Mouse (Mus musculus) neural tube, embryonic 10.5 days (tissue): ENCODE data around the gene Pik3ca.

Source experiments
- DNase-seq: peaks from one replicate; pipeline ENCODE4 v3.0.0-alpha.2; 2017; ENCODE audit warnings: low spot score; ENCODE audit errors: extremely low spot score

The Pik3ca gene

DNA sequence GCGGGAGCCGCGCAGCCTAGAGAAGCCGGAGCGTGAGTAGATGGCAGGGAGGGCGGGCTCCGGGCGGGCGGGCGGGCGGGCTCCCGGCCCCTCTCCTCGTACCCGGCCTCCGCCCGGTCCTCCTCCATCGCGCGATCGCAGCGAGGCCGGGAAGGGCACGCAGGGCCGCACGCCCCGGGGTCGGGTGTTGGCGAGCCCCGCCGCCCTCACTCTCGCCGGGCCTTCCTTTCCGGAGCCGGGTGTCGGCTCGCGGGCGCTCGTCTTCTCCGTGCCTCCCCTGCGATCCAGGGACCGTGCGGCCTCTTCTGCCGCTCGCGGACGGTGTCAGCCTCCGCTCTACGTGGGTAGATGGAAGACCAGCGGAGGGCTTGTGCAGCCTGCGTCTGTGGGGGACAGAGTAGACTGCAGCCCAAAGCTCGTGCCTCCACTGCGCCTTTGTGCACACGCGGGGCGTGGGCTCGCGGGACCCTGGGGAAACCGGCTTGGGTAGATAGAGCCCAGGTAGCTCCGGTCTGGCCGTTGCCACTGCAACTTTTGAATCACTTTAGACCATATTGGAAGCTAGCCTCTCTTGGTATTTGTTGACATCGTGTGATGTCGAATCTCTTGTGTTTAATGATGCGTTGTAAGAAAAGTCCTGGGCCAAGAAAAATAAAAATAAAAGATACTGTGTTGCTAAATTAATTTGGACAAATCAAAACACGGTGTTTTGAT is at the start of gene Pik3ca:
Pik3ca (plus strand) TSS at position 211 of the 714 bp plus-strand sequence.
- peak; percentile 74 for DNase-seq

DNA sequence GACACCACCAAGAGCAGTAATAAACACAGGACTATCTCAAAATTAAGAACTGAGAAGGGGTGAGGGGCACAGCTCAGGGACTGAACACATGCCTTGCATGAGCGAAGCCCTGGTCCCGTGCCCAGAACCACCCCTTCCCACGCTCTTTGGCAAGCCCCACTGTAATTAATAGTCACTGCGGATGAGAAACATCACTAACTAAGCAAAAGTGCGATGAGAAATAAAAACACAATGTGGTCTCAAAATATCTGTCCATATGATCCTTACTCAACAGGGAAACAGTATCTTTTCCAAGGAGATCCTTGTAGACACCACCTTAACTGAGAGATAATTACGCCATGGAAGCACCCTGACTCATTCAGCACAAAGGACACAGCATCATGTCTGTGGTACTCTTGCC is 49.6 kb upstream of the Pik3ca start:
- no peak for DNase-seq

DNA sequence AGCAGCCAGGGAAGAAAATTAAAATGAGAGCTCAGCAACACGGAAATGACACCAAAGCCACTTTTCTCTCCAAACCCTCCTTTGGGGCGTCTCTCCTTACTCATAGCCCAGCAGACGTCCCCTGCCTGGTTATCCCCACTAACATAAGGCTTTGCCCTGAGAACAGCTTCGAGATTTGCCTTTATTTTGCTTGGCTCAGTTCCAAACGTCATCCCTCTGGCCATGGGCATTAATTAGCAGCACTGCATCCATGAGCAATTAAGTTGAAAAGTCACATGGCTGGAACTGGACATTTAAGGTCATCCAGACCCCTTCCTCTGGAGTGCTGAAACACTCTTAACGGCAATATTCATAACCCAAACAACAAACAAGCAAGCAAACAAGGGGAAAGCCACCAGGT is 36.2 kb upstream of the Pik3ca start:
- DNase-seq, result no peak

DNA sequence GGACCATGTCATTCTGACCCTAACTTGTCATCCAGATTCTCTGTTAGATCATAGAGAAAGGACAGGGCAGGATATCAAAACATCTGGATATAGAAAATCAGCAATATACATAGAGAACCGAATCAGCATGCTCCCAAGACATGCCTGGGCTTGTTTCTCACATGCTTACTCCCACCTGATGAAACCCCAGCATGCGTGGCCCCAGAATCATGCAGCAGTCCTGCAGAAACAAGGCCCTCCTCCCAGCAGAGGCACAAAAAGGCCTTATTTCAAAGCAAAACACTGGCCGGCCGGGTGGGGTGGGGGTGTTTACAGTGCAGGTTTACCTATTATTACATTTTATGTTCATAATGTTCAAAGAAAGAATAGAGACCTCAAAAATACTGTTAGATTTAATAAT is 33.3 kb upstream of the Pik3ca start:
- DNase-seq, result no peak

DNA sequence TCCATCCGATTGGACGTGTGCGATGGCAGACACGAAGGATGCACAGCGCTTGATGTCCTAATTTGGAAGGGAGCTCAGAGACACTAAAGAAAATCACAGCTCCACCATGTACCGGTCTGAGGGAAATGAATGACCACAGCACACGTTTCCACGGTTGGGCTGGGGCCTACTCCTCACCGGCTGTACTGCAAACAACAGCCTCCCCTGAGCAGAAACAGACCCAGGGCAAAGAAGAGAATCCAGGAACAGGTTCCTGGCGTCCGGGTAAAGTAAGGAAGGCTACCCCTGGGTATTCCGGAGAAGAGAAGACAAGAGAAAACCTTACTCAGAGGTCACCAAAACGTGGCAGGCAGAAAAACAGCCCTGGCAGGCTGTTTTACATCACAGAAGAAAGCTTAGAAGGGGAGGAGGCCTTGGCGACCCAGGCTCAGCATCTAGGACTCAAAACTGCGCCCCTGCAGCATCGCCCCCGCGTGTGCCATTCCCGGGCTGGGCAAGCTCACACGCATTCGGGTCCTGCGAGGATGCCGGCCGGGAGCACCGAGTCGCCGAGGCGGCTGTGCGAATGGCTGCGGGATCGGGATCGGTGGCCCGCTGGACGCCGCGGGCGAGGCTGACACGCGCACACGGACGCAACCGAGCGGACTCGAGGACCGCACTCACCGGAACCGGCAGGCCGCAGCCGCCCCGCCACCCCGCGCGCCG is 32.5 kb upstream of the Pik3ca start:
- DNase-seq, result peak; percentile 79

DNA sequence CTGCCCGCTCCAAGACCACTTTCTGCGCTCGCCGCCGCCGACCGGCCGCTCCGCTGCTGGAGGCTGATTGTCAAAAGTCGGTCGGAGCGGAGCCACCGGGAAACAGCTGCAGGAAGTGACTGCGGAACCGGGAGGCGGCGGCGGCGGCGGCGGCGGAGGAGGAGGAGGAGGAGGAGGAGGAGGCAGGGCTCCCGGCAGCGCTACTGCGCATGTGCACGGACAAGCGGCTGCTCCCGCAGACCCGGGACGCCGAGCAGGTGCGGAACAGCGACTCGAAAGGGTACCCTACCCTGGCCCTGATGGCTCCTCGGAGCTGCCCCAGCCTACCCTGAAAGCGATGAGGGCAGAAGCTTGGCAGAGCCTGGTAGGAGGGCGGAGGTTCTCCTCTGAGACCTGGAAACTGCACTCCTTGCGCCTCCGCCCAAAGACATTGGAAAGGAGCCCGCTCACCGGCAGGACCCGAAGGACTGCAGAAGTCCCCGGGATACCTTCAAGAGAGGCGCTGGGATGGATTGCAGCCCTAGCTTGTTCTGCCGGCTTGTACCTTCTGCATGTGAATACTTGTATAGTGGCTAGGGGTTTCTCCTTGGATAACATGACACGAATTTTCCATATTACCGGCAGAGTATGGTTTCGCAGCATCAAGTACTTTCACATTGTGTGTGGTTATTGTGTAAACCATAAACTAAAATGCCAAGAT is 31.8 kb upstream of the Pik3ca start, which contains the start of gene Zmat3:
Zmat3 (minus strand) TSS at position 469 of the 700 bp plus-strand sequence.
- peak; percentile 86 for DNase-seq

DNA sequence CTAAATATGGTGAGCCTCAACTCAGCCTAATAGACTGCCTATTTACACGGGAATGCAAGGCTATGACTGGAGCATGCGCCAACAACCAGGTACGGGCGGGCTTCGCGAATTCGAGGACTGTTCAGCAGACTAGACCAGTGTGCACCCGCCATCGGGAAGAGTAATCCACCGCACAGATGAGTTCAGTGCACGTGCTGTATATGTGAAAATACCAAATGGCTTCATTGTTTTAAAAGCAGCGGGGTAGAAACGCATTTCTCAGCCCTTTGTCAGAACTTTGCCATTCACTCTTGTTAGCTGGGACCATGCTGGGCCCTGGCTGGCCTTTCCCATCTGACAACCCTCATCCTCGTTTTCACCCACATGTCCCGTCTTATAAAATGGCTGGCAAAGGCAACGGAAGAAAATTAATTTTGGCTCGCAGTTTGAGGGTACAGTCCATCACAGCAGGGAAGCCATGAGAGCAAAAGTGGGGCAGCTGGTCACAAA is 31.2 kb upstream of the Pik3ca start:
- DNase-seq, result peak; percentile 22

DNA sequence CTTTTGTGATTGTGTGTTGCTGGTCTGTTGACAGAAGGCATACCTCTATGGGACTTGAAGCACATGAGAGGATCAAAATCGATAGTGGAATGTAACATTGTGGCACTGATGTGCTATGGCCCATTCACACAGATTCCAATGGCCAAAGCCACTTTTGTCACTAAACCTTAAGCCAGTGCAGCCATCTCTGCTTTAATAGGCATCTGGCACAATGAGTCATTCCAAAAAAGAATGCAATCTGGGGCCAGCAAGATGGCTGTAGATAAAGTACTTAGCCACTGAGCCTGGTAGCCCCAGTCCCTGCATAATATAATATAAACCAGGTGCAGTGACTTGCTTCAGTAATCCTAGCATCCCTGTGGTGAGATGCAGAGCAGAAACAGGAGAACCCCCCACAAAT is 30.0 kb upstream of the Pik3ca start:
- DNase-seq, result no peak

DNA sequence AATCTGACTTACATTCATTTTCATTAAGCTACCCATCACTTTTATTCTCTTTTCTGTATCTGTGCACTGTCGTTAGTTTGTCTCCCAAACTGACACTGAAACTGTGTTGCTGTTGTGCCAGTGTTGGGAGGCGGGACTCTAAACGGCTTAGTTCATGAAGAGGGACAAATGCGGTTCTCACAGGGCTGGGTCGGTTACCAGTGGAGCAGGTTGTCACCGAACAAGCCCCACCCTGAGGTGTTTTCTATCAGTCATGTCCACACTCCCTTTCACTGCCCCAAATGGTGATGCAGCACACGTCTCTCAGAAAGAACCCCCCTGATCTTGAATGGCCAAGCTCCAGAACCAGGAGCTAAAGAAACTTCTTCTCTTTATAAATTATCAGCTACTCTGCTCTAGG is 25.5 kb upstream of the Pik3ca start:
- no peak for DNase-seq

DNA sequence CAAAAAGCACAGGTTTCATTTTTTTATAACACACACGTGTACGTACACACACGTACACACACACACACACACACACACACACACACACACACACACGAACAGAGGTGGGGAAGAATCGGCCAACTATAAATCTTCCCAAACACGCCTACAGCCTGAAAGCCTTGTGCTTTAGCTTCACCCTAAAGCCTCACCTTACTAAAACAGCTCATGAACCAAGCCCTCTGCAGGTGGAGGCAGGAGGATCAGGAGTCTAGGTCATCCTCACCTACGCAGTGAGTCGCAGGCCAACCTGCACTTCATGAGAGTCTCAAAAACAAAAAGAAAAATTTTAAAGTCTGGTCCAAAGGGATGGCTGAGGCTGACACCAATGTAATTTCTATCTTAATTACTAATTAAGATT is 25.0 kb upstream of the Pik3ca start:
- no peak for DNase-seq

DNA sequence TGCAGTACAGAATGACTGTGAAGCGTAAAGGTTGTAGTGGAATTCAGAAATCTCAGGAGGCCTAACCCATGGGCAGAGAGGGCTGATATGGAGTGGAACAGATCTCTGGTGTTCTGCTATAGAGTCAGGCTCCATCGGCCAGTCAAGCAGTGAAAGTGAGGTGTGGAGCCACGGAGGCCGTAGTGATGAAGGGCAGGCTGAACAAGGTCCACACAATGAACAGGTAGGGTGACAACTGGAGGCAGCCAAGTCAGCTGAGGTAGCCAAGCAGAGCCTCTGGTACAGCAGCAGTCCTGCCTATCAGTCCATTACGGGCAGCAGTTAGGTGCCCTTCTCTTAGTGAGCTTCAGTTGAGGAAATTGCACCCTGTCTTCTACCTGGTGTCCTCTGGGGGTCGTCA is 24.2 kb upstream of the Pik3ca start:
- DNase-seq, result no peak

DNA sequence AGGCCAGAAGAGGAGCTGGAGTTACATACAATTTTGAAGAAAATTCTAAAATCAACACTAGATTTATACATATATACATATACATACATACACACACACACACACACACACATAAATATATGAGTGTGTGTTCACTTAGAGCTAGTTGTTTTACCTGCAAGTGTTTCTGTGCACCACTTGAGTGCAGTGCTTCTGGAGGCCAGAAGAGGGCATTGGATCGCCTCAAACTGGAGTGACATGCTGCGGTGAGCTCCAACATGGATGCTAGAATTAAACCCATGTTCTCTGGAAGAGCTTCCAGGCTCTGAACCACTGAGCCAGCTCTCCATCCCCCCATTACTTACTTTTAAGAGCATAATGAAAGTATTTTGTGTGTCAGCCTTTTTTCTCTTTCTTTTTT is 17.6 kb upstream of the Pik3ca start:
- DNase-seq, result no peak

DNA sequence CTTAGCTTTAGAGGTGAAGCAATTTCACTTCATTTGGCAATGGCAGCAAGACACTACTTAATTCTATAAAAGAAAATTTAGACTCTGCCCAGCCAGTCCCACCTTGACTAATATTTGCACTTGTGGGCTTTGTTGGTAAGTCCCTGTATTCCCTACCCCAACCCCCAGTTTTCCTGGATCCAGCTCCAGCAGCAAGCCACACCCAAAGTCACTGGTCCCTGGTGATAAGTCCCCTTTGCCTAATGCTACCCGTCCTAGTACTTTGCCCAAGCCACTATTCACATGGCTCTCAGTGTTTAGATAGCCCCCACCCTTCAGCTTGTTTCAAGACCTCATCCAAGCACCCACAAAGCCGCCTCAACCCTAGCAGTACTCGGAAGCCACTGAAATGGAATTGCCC is 15.9 kb upstream of the Pik3ca start:
- DNase-seq, result no peak

DNA sequence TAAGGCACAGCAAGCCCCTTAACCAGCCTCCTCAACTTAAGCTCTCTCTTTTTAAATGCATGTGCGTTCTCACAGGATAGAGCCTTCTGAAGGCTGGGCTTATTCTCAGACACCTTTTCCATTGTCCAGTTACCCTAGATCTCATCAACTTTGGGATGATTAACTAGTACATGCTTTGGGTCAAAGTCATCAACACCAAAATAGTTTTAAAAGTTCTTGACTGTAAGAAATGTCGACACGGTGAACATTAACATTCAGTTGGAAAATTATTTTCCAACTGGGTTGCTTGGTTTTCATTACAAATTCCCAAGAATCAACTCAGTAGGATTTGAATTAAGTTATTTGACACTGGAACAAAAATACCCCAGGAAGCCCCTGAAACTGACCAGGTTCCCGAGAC is 4.6 kb upstream of the Pik3ca start:
- no peak for DNase-seq

DNA sequence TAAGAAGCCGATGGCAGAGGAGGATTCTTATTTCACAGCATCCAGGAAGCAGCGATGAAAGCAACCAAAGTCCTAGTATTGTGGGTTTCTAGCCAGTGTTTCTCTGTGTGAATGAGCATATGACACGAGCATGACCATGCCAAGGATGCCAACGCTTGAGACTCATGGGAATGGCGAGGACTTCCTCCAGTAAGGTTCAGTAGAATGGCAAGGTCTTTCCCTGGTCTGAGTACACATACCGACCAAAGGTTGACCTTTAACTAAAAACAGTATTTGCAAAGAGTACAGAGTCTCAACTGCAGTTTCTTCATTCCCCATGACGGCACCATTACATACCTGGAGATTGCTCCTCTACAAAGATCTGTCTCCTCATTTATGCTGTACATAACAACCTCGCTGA is 3.5 kb upstream of the Pik3ca start:
- DNase-seq, result no peak

DNA sequence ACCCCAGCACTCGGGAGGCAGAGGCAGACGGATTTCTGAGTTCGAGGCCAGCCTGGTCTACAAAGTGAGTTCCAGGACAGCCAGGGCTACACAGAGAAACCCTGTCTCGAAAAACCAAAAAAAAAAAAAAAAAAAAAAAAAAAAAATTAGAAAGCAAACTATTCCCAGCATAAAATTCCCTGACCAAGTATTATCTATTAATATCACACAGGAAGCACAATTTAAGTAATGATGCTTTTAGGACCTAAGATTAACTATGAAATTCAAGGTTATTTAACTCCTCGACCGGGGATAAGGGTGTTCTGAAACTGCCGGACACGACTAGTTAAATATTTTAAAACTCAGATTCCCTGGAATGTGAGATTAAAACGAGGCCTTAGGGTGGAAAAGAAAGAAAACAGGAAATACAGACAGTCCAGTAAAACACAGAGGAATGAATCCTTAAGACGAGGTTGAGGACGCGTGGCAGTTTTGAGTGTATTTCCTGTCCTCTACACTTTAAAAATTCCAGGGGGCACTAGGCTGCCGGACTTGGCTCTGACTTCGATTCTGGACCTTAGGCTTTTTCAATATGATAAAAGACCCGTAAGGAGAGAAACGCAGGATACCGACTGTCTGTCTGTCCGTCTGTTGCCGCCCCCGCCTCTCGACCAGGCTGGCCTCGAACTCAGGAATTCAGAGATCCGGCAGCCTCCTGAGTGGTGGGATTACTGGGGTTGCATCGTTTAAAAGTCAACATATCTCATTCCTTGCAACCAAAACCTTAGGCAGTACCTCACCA is 1.5 kb upstream of the Pik3ca start:
- DNase-seq, result peak; percentile 42

DNA sequence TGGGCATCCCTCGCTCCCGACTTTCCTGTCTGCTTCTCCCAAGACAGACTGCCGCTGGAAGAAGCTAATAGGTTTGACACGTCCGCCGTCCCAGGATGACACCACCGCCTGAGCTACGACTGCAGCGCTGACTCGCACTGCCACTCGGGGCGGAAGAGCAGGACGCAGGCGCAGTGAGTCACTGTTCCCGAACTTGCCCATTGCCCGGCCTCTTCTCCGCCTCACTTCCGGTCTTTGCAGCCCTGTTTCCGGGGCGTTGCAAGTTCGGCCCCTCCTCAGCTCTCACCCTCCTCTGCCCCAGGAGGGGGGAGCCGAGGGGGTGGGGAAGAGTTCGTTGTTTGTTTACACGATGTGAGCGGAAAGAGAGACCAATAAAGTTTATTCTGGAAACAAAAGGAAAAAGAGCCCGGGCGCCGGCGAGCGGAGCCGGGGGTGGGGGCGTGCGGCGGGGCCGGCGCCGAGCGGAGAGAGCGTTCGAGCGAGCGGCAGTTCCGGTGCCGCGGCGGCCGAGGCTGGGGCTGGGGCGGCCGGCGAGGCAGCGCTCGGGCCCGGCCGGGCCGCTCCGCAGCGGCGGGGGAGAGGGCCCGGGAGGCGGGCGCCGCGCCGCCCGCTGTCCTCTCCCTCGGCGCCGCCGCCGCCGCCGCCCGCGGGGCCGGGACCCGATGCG is 544 bp upstream of the Pik3ca start:
- peak; percentile 97 for DNase-seq

DNA sequence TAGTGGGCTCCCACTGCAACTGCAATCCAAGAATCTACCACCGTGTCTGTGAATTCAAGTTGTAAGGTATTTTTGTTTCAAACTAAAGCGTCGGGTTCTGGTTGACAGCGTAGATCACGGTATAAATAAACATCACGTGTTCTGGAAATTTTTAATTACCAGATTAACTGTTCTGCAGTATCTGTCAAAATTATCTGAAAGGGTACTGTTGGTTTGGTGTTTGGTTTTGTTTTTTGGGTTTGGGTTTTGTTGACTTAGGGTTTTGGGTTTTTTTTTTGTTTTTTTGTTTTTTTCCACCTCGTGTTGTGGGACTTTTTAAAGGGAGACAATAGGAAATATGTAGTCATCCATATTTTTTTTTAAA is 686 bp downstream of the Pik3ca start:
- no peak for DNase-seq

DNA sequence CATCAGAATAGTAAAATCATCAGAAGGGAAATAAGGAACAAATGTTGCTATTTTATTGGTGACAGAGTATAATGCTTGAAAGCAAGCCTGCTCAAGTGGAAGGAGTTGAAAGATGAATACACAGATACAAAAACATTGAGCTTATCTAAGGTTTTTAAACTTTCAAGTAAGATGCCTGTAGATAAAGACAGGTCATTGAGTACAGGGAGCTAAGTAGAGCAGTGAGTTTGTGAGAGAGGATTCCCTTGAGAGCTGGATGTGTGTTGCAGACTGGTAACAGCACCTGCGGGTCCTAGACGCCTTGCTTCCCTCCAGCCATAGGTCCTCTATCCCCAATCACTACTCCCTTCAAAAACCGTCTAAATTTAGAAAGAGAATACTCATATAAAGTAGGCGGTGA is 1.2 kb downstream of the Pik3ca start:
- no peak for DNase-seq

DNA sequence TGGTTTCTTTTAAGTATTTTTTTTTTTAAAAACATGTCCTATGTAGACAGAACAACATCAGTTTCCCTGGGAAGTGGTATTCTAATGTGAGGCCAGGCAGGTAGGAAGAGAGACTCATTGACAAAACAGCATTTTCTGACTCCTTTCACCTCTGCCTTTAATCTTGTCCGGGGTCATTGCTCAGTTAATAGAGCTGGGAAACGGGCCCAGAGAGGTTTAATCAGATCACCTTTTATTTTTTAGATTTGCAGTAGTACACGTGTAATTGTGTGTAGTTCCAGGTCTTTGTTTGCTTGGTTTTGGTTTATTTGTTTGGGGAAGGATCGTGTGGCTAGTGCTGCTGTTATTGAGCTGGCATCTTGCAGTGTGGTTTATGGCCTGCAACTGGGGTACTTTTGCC is 1.9 kb downstream of the Pik3ca start:
- DNase-seq, result no peak

DNA sequence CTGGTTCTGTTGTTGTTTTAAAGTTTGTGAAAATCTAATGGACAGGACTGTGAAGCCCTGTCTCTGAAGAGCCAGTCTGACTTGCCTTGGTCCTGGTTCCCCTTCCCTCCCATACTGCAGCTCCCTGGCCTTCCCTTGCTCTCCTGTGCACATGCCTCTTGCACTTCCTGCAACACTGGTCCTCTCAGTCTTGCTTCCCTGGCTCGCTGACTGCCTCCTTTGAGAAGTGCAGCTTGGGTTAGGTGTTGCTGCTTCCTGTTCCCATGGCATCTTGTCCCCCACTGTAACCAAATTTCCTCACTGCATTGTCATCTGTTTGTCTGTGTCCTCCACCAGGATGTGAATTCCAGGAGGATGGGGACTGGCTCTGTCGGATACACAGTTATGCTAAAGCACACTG is 2.5 kb downstream of the Pik3ca start:
- DNase-seq, result no peak
